Mouse (Mus musculus): ENCODE measurements at regions not wholly inside any gene's neighbourhood (a gene's known extent, or its start where the extent isn't known, plus 50 kb on each side); places are given as distances from the start of the nearest gene placed in this dataset.

DNA sequence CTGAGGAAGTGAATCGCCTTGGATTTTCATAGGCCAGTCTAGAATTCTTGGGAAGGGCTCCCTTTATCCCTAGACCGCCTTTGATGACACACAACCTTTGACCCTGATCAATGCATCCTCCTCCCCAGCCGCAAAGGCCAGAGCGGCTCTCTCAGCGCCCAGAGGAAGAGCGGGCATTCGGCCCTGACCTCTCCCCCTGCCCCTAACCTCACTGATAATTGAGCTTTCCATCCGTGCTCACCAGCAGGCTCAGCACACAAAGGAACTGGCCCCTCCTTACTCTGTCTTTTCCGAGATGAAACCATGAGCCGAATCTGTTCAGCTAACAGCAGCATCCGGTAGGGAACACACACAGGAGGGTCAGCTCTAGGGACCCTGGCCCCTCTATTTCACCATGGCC lies 139.3 kb downstream of the Mycn start:
- H3K4me3 ChIP-seq (ENCODE audit: extremely low read depth, insufficient read depth, insufficient read length): no peak overlapping the region
- TF ChIP-seq POLR2A (IDR thresholded peaks at IDR 0.05; ENCODE audit: low read depth, low read length): no peak
- no peak for TF ChIP-seq CTCF (IDR thresholded peaks at IDR 0.05; ENCODE audit: extremely low read depth, insufficient read depth, insufficient read length, insufficient replicate concordance)
- H3K27ac ChIP-seq (ENCODE audit: insufficient read depth, low read length): no peak overlapping the region
- no peak for DNase-seq (ENCODE audit: low read depth in 1 of 2, low spot score in 2 of 2)
- H3K4me1 ChIP-seq (ENCODE audit: control insufficient read depth, insufficient read depth, insufficient read length): no peaks in the 10 kb centered on the region
- H3K36me3 ChIP-seq (ENCODE audit: control insufficient read depth, insufficient read depth, low read length): no peaks in the 10 kb centered on the region
- 85% methylated on average over 11 of the region's 11 CpGs for WGBS
- H3K27me3 ChIP-seq (ENCODE audit: control insufficient read depth, insufficient read depth, low read length): no peaks in the 10 kb centered on the region

DNA sequence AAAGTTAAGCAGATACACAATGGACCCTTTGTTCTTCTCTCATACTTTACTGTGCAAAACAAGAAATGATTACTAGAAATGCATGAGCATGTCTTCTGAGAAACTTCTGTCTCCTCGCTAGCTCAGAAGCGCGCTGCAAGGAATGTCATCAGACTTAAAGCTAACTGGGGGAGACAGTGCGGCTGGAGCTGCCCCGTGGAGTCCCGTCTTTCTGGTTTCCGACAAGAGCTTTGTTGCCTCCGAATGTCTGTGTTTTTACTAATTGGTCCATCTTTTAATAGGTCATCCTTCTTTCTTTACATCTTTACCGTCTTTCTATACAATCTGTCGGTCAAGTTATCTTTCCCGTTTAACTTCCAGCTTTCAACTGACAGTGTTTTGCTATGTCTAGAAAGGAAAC lies 140.0 kb downstream of the Mycn start:
- Histone ChIP-seq H3K36me3 (ENCODE audit: control insufficient read depth, insufficient read depth, low read length) (no peaks in the 10 kb centered on the region), H3K4me1 (ENCODE audit: control insufficient read depth, insufficient read depth, insufficient read length) (no peaks in the 10 kb centered on the region), H3K4me3 (ENCODE audit: extremely low read depth, insufficient read depth, insufficient read length) (no peak overlapping the region), H3K27me3 (ENCODE audit: control insufficient read depth, insufficient read depth, low read length) (no peaks in the 10 kb centered on the region), H3K27ac (ENCODE audit: insufficient read depth, low read length) (no peak overlapping the region)
- 94% methylated on average over 11 of the region's 11 CpGs for WGBS
- TF ChIP-seq CTCF (IDR thresholded peaks at IDR 0.05; ENCODE audit: extremely low read depth, insufficient read depth, insufficient read length, insufficient replicate concordance): no peak
- no peak for TF ChIP-seq POLR2A (IDR thresholded peaks at IDR 0.05; ENCODE audit: low read depth, low read length)
- no peak for DNase-seq (ENCODE audit: low read depth in 1 of 2, low spot score in 2 of 2)

DNA sequence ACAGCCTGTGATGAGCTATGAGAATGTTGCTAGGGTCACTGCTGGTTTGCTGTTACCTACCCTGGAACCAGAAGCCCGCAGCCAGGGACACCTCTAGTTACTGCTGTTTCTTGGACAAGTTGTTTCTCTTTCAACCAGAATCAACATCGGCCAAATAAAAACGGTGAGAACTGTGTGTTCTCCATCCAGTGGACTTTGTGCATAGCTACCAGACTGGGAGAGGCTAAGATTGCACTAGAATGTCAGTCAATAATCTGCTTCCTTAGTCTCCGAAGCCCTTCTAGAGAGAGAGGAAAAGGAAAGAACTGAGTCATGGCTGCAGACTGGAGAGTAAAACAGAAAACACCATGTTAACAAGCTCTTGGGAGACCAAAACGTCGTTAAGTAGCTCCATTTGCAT lies 141.6 kb downstream of the Mycn start:
- DNase-seq (ENCODE audit: low read depth in 1 of 2, low spot score in 2 of 2): no peak
- Histone ChIP-seq H3K4me1 (ENCODE audit: control insufficient read depth, insufficient read depth, insufficient read length) (no peaks in the 10 kb centered on the region), H3K27me3 (ENCODE audit: control insufficient read depth, insufficient read depth, low read length) (no peaks in the 10 kb centered on the region), H3K36me3 (ENCODE audit: control insufficient read depth, insufficient read depth, low read length) (no peaks in the 10 kb centered on the region), H3K4me3 (ENCODE audit: extremely low read depth, insufficient read depth, insufficient read length) (no peak overlapping the region), H3K27ac (ENCODE audit: insufficient read depth, low read length) (no peak overlapping the region)
- TF ChIP-seq POLR2A (IDR thresholded peaks at IDR 0.05; ENCODE audit: low read depth, low read length) (no peak), CTCF (IDR thresholded peaks at IDR 0.05; ENCODE audit: extremely low read depth, insufficient read depth, insufficient read length, insufficient replicate concordance) (no peak)
- WGBS: 87% methylated on average over 6 of the region's 6 CpGs

DNA sequence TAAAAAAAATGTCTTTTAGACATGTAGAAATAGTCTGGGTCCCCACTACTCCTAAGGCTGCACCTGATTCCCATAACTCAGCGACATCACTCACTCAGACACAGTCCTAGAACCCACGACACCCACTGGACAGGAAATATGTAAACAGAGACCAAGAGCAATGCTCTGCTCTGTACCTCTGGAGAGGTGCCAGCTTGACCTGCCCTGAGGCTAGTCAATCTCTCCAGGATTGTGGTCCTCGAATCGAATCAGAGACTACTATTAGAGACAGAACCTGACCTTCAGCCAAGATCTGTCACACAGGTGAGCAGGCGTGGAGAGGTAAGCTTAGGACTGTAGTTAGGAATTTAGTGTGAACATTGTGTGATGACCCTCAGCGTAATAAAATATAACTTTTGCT lies 152.7 kb downstream of the Mycn start:
- TF ChIP-seq CTCF (IDR thresholded peaks at IDR 0.05; ENCODE audit: extremely low read depth, insufficient read depth, insufficient read length, insufficient replicate concordance) (no peak), POLR2A (IDR thresholded peaks at IDR 0.05; ENCODE audit: low read depth, low read length) (no peak)
- DNase-seq (ENCODE audit: low read depth in 1 of 2, low spot score in 2 of 2): no peak
- no peak overlapping the region for H3K27ac ChIP-seq (ENCODE audit: insufficient read depth, low read length)
- WGBS: 90% methylated on average over 6 of the region's 6 CpGs
- H3K36me3 ChIP-seq (ENCODE audit: control insufficient read depth, insufficient read depth, low read length): no peaks in the 10 kb centered on the region
- no peak overlapping the region for H3K4me3 ChIP-seq (ENCODE audit: extremely low read depth, insufficient read depth, insufficient read length)
- no peaks in the 10 kb centered on the region; the same call in 1 of the 2 replicates for H3K4me1 ChIP-seq (ENCODE audit: control insufficient read depth, insufficient read depth, insufficient read length)
- H3K27me3 ChIP-seq (ENCODE audit: control insufficient read depth, insufficient read depth, low read length): no peaks in the 10 kb centered on the region

DNA sequence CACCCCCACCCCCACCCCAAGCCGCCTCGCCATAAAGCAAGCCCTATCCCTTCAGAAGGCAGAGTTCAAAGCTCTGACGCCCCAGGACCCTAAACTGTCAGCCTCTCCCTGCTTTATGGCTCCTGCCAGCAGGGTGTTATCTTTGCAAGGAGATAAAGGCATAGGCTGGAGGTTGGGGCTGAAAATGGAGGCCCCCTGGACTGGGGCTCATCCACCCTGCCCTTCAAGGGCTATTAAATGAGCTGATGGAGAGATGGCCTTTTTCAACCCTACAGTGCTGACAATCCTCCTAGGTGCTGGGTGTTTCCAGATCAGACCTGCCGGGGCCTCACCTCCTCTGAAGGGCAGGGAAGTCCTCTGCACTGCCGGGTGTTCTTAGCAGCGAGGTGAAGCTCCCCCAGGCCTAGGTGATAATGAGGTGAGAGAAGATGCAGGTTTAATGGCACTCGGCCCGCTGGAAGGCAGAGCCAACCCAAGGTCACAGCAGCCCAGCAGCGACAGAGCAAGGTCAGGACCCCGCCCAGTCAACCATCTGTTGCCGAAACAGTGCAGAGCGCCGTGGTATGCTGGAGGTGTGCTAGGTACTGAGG lies 153.4 kb downstream of the Mycn start:
- WGBS: 93% methylated on average over 13 of the region's 13 CpGs
- H3K27ac ChIP-seq (ENCODE audit: insufficient read depth, low read length): no peak overlapping the region

DNA sequence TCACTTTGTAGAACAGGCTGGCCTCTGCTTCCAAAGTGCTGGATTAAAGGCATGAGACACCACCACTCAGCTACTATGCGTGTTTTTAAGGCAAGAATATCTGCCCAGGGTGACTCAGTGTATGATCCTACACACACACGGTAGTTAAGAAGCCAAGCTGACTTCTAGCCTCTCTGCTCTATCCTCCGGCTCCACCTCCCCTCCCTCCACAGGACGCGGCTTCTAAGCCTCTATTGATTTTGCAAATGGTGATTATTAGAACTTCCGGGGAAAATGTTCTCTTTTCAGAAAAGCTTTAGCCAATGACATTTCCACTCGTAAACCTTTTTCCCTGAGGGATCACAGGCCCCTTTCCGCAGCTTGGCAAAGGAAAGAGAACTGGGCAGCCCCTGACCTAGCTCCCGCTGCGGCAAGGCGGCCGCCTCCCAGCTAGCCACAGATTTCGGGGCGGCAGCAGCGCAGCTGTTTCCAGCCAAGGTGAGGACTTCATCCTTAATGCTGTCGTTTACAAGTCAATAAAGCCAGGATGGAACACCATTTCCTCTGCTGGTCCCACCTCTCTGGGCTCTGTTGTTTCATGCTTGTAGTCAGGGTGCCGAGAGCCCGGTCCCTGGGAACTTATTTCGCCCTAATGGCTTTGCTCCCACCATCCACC lies 154.0 kb downstream of the Mycn start:
- TF ChIP-seq CTCF (IDR thresholded peaks at IDR 0.05; ENCODE audit: extremely low read depth, insufficient read depth, insufficient read length, insufficient replicate concordance) (no peak), POLR2A (IDR thresholded peaks at IDR 0.05; ENCODE audit: low read depth, low read length) (no peak)
- Histone ChIP-seq H3K27me3 (ENCODE audit: control insufficient read depth, insufficient read depth, low read length) (no peaks in the 10 kb centered on the region), H3K4me1 (ENCODE audit: control insufficient read depth, insufficient read depth, insufficient read length) (no peaks in the 10 kb centered on the region; the same call in 1 of the 2 replicates), H3K27ac (ENCODE audit: insufficient read depth, low read length) (no peak overlapping the region), H3K36me3 (ENCODE audit: control insufficient read depth, insufficient read depth, low read length) (no peaks in the 10 kb centered on the region), H3K4me3 (ENCODE audit: extremely low read depth, insufficient read depth, insufficient read length) (no peak overlapping the region)
- no peak for DNase-seq (ENCODE audit: low read depth in 1 of 2, low spot score in 2 of 2)
- 72% methylated on average over 19 of the region's 19 CpGs for WGBS

More for the DNA sequence above, 153.4 kb downstream of the Mycn start:
- no peaks in the 10 kb centered on the region for H3K36me3 ChIP-seq (ENCODE audit: control insufficient read depth, insufficient read depth, low read length)
- H3K4me3 ChIP-seq (ENCODE audit: extremely low read depth, insufficient read depth, insufficient read length): no peak overlapping the region
- H3K27me3 ChIP-seq (ENCODE audit: control insufficient read depth, insufficient read depth, low read length): no peaks in the 10 kb centered on the region
- no peak for TF ChIP-seq POLR2A (IDR thresholded peaks at IDR 0.05; ENCODE audit: low read depth, low read length)
- no peak for TF ChIP-seq CTCF (IDR thresholded peaks at IDR 0.05; ENCODE audit: extremely low read depth, insufficient read depth, insufficient read length, insufficient replicate concordance)
- no peaks in the 10 kb centered on the region; the same call in 1 of the 2 replicates for H3K4me1 ChIP-seq (ENCODE audit: control insufficient read depth, insufficient read depth, insufficient read length)
- DNase-seq (ENCODE audit: low read depth in 1 of 2, low spot score in 2 of 2): no peak

DNA sequence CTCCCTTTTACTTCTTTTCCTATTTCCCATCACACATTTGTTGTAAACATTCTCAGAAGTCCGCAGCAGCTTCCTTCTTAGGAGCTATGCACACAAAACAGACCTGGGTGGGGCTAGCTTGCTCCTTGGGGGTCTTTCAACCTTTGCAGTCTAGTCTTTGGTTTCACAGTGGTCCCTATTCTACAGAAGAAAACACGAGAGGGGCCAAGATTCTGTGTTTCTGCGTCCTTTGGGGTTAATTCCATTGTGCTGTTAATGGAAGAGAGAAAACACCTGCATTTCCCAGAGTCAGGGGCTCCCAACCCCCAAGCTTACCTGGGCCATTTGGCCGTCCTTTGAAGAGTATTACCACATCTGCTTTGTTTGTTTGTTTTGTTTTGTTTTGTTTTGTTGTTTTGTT lies 154.6 kb downstream of the Mycn start:
- Histone ChIP-seq H3K27ac (ENCODE audit: insufficient read depth, low read length) (no peak overlapping the region), H3K4me3 (ENCODE audit: extremely low read depth, insufficient read depth, insufficient read length) (no peak overlapping the region), H3K36me3 (ENCODE audit: control insufficient read depth, insufficient read depth, low read length) (no peaks in the 10 kb centered on the region), H3K27me3 (ENCODE audit: control insufficient read depth, insufficient read depth, low read length) (no peaks in the 10 kb centered on the region), H3K4me1 (ENCODE audit: control insufficient read depth, insufficient read depth, insufficient read length) (no peaks in the 10 kb centered on the region; the same call in 1 of the 2 replicates)
- no peak for TF ChIP-seq POLR2A (IDR thresholded peaks at IDR 0.05; ENCODE audit: low read depth, low read length)
- no peak for TF ChIP-seq CTCF (IDR thresholded peaks at IDR 0.05; ENCODE audit: extremely low read depth, insufficient read depth, insufficient read length, insufficient replicate concordance)
- DNase-seq (ENCODE audit: low read depth in 1 of 2, low spot score in 2 of 2): no peak
- 89% methylated on average over 4 of the region's 4 CpGs for WGBS

Measured in spleen, adult 2 months (tissue).